Mouse (Mus musculus): Measurements from ENCODE around the gene Tfrc. TPM values are rescaled to one million over a fixed set of nuclear protein-coding genes. Genes with fewer than 3 reads are reported as not detected.

Gene Tfrc
- polyA plus RNA-seq (2012; rRNA removed) (157 and 235 TPM in 2 replicates), polyA plus RNA-seq (2014; fragmentation: Nextera tagmentation; extraction: Ambion mirVana) (388 and 433 TPM in 2 replicates)

DNA sequence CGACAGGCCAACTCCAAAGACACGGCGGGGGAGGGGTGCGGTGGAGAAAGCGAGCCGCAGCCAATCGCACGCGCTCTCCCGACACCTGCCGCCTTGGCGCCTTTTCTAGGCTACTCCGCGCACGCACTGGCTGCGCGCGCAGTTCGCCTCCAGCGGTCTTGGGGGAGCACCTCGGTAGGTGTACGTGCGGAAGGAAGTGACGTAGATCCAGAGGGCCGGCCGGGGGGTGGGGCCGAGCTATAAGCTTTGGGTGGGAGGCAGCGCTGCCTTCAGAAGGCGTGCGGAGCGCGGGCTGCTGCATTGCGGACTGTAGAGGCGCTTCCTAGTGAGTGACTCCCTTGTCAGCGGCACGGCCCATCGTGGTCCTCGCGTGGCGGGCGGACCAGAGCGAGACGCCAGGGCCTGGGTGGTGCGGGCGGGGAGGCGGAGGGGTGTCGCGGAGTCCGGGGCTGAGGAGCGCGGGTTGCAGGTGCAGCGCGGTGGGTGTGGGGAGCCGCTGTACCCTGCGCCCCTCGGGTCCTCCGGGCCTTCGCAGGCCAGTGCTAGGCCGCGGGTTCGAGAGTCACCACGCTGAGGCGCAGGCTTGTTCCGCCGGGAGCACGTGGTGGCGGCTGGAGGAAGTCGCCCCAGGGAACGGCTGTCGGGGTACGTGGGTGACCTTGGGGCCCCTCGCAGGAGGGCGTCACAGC is at the start of gene Tfrc:
Gene Tfrc, plus strand, starts transcription at position 209 of the 689 bp plus-strand sequence.
- WGBS (ENCODE audit: insufficient replicate concordance): under 1% methylated on average over 71 of the region's 73 CpGs
- ATAC-seq (ENCODE audit: insufficient read depth): peak; percentile 92
- H3K4me2 ChIP-seq (ENCODE audit: low read depth): peak within 1 kb of the TSS; percentile 94

DNA sequence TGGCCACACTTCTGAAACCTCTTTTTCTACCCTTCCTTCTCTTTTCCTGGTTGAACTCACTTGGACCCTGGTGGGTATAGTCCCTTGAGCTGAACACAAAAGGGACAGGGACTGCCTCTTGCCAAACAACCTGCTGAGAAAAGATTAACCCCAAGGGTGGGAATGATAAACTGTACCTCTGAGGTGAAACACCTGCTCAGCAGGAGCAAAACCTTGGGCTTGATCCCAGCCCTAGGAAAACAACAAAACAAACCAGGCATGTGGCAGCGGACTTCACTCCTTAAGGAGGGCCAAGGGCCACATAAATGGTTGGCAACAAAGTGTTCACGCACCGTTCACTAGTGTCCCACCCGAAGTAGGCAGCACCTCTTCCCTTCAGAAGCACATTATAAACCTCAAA is 49.2 kb upstream of the Tfrc start:
- no peak overlapping the region for H3K4me3 ChIP-seq (ENCODE audit: insufficient read depth in 1 of 2, low read depth in 2 of 2, low read length in 2 of 2)
- no peak overlapping the region for H3K4me2 ChIP-seq (ENCODE audit: low read depth)
- DNase-seq (ENCODE audit: low read depth in 3 of 3, low spot score in 3 of 3): no peak
- no peak for ATAC-seq (ENCODE audit: insufficient read depth)
- no peaks in the 10 kb centered on the region for H3K36me3 ChIP-seq (replicated peaks; ENCODE audit: control insufficient read depth, insufficient read depth, low read depth)
- H3K9me3 ChIP-seq (ENCODE audit: control insufficient read depth, low read length): no peaks in the 10 kb centered on the region
- no peak for TF ChIP-seq EP300 (IDR thresholded peaks at IDR 0.05; ENCODE audit: low read depth)
- no peak for TF ChIP-seq CTCF (IDR thresholded peaks at IDR 0.05; ENCODE audit: low read depth)
- no peaks in the 10 kb centered on the region for H3K27me3 ChIP-seq (ENCODE audit: control insufficient read depth, insufficient read depth, low read length)
- 0 out of 2 replicates have a peak overlapping the region, but pooled peaks have one; percentile 40 for H3K9ac ChIP-seq (replicated peaks)
- 72% methylated on average over 4 of the region's 4 CpGs for WGBS (ENCODE audit: insufficient replicate concordance)
- H3K4me1 ChIP-seq (replicated peaks; ENCODE audit: control insufficient read depth in 2 of 2, insufficient read depth in 2 of 2, low read length in 1 of 2): peaks cover 12 to 15% of the 10 kb centered on the region in 2 experiments
- no peak overlapping the region for H3K27ac ChIP-seq

More for the DNA sequence above, at the start of gene Tfrc:
- TF ChIP-seq EP300 (IDR thresholded peaks at IDR 0.05; ENCODE audit: low read depth) (peak; percentile 72), CTCF (IDR thresholded peaks at IDR 0.05; ENCODE audit: low read depth) (peak; percentile 24; the same call in 1 of the 2 replicates)
- peaks cover 22 to 23% of the 10 kb centered on the region in 2 experiments for H3K4me1 ChIP-seq (replicated peaks; ENCODE audit: control insufficient read depth in 2 of 2, insufficient read depth in 2 of 2, low read length in 1 of 2)
- H3K9me3 ChIP-seq (ENCODE audit: control insufficient read depth, low read length): no peaks in the 10 kb centered on the region
- H3K27me3 ChIP-seq (ENCODE audit: control insufficient read depth, insufficient read depth, low read length): no peaks in the 10 kb centered on the region
- peak; percentile 99 for DNase-seq (ENCODE audit: low read depth in 3 of 3, low spot score in 3 of 3)
- peak within 1 kb of the TSS; percentile 95 for H3K9ac ChIP-seq (replicated peaks)
- peaks cover 36% of the 10 kb centered on the region for H3K36me3 ChIP-seq (replicated peaks; ENCODE audit: control insufficient read depth, insufficient read depth, low read depth)
- H3K4me3 ChIP-seq (ENCODE audit: insufficient read depth in 1 of 2, low read depth in 2 of 2, low read length in 2 of 2): peak within 1 kb of the TSS; percentile 66 to 86
- peak within 1 kb of the TSS; percentile 98 for H3K27ac ChIP-seq

DNA sequence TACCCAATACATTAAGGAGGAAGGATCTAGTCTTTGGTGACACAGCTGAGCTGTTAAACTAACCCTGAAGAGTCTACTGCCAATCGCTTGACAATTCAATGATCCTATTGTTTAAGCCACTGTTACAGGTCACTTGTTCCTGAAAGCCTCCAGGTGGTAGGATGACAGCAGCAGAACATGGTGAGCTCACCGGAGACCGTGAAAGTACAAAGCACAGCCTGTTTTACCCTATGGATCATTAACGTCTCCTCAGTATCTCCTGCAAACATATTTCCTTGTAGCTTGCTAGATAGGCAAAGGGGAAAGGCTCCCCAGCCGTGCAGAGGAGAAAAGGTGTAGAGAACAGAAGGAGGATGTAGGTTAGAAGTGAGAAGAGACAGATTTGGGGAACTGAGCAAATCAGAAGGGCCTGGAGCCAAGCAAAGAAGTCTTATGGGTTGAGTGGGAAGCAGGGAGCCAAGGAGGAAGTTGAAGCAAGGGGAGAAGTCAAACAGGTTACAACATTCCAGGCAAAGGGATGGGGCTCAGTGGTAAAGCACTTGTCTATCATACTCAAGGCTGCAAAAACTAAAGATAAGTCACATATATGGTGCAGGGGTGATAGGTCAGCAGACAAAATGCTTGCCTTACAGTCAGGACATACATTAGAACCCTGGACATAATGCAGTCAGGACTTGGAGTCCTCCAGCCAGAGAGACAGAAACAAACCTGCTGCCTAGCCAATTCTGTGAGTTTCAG is 45.5 kb upstream of the Tfrc start:
- peaks cover 12 to 15% of the 10 kb centered on the region in 2 experiments for H3K4me1 ChIP-seq (replicated peaks; ENCODE audit: control insufficient read depth in 2 of 2, insufficient read depth in 2 of 2, low read length in 1 of 2)
- DNase-seq (ENCODE audit: low read depth in 3 of 3, low spot score in 3 of 3): no peak
- H3K9me3 ChIP-seq (ENCODE audit: control insufficient read depth, low read length): no peaks in the 10 kb centered on the region
- 46% methylated on average over 5 of the region's 5 CpGs for WGBS (ENCODE audit: insufficient replicate concordance)
- H3K27me3 ChIP-seq (ENCODE audit: control insufficient read depth, insufficient read depth, low read length): no peaks in the 10 kb centered on the region
- peak; percentile 26; the same call in 1 of the 2 replicates for ATAC-seq (ENCODE audit: insufficient read depth)
- peak overlapping the region; percentile 1; the same call in 1 of the 2 replicates for H3K27ac ChIP-seq
- no peak overlapping the region for H3K4me3 ChIP-seq (ENCODE audit: insufficient read depth in 1 of 2, low read depth in 2 of 2, low read length in 2 of 2)
- TF ChIP-seq CTCF (IDR thresholded peaks at IDR 0.05; ENCODE audit: low read depth): no peak
- TF ChIP-seq EP300 (IDR thresholded peaks at IDR 0.05; ENCODE audit: low read depth): peak; percentile 35; the same call in 1 of the 2 replicates
- no peaks in the 10 kb centered on the region for H3K36me3 ChIP-seq (replicated peaks; ENCODE audit: control insufficient read depth, insufficient read depth, low read depth)
- peak overlapping the region; percentile 18; the same call in 1 of the 2 replicates for H3K4me2 ChIP-seq (ENCODE audit: low read depth)
- H3K9ac ChIP-seq (replicated peaks): peak overlapping the region; percentile 27

DNA sequence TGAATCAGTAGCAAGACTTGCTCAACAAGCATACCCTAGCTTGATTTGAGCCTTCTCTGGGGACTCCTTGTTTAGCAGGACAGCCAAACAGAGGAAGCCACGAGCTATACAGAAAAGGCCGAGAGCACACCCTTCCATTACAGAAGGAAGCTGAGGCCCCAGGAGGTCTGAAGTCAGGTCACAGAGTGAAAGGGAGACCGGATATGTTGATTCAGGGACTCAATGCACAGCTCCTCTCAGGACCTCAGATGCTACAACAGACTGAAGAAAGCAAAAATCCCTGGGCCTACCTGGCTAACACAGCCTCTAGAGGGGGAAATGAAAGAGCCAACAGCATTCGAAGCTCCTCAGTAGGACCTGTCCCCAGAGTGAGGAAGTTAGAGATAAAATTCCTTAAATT is 41.4 kb upstream of the Tfrc start:
- ATAC-seq (ENCODE audit: insufficient read depth) (no peak), DNase-seq (ENCODE audit: low read depth in 3 of 3, low spot score in 3 of 3) (no peak)
- H3K9me3 ChIP-seq (ENCODE audit: control insufficient read depth, low read length): no peaks in the 10 kb centered on the region
- TF ChIP-seq EP300 (IDR thresholded peaks at IDR 0.05; ENCODE audit: low read depth): no peak
- no peak for TF ChIP-seq CTCF (IDR thresholded peaks at IDR 0.05; ENCODE audit: low read depth)
- no peak overlapping the region for H3K4me2 ChIP-seq (ENCODE audit: low read depth)
- no peaks in the 10 kb centered on the region for H3K27me3 ChIP-seq (ENCODE audit: control insufficient read depth, insufficient read depth, low read length)
- H3K9ac ChIP-seq (replicated peaks): no peak overlapping the region
- H3K27ac ChIP-seq: no peak overlapping the region
- peaks cover 12 to 13% of the 10 kb centered on the region in 2 experiments for H3K4me1 ChIP-seq (replicated peaks; ENCODE audit: control insufficient read depth in 2 of 2, insufficient read depth in 2 of 2, low read length in 1 of 2)
- H3K4me3 ChIP-seq (ENCODE audit: insufficient read depth in 1 of 2, low read depth in 2 of 2, low read length in 2 of 2): no peak overlapping the region
- H3K36me3 ChIP-seq (replicated peaks; ENCODE audit: control insufficient read depth, insufficient read depth, low read depth): no peaks in the 10 kb centered on the region
- WGBS (ENCODE audit: insufficient replicate concordance): 48% methylated on average over 4 of the region's 4 CpGs

DNA sequence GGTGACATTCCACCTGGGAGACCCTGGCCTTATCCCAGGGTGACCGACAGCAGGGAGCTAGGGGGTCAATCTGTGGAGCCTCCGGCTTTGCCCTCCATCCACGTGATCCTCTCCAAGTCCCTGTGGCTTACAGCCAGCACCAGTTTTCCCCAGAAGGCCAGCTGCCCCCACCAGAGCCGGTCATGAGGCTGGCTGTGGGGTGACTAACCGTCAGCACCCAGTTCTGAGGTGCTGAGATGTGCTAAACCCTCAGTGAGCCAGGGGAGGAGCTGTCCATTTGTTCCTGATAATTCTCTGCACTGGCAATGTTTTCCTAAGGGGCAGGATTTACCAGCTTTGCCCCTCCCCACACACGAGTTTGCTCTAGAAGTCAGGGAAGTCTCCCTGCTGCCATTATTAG is 40.3 kb upstream of the Tfrc start:
- Histone ChIP-seq H3K4me2 (ENCODE audit: low read depth) (no peak overlapping the region), H3K4me1 (replicated peaks; ENCODE audit: control insufficient read depth in 2 of 2, insufficient read depth in 2 of 2, low read length in 1 of 2) (peaks cover 4 to 7% of the 10 kb centered on the region in 2 experiments), H3K9ac (replicated peaks) (no peak overlapping the region), H3K27ac (no peak overlapping the region), H3K4me3 (ENCODE audit: insufficient read depth in 1 of 2, low read depth in 2 of 2, low read length in 2 of 2) (no peak overlapping the region), H3K9me3 (ENCODE audit: control insufficient read depth, low read length) (no peaks in the 10 kb centered on the region), H3K36me3 (replicated peaks; ENCODE audit: control insufficient read depth, insufficient read depth, low read depth) (no peaks in the 10 kb centered on the region), H3K27me3 (ENCODE audit: control insufficient read depth, insufficient read depth, low read length) (no peaks in the 10 kb centered on the region)
- no peak for DNase-seq (ENCODE audit: low read depth in 3 of 3, low spot score in 3 of 3)
- TF ChIP-seq CTCF (IDR thresholded peaks at IDR 0.05; ENCODE audit: low read depth): no peak
- no peak for TF ChIP-seq EP300 (IDR thresholded peaks at IDR 0.05; ENCODE audit: low read depth)
- WGBS (ENCODE audit: insufficient replicate concordance): 67% methylated on average over 6 of the region's 6 CpGs
- no peak for ATAC-seq (ENCODE audit: insufficient read depth)

All from liver, embryonic 14.5 days (tissue).